Mouse (Mus musculus) layer of hippocampus, adult 11-12 months (tissue): ENCODE measurements at regions not wholly inside any gene's neighbourhood (a gene's known extent, or its start where the extent isn't known, plus 50 kb on each side); places are given as distances from the start of the nearest gene placed in this dataset.

Experiments
- DNase-seq: peaks from one replicate; pipeline ENCODE4 v3.0.0; 2022; ENCODE audit warnings: low spot score

DNA sequence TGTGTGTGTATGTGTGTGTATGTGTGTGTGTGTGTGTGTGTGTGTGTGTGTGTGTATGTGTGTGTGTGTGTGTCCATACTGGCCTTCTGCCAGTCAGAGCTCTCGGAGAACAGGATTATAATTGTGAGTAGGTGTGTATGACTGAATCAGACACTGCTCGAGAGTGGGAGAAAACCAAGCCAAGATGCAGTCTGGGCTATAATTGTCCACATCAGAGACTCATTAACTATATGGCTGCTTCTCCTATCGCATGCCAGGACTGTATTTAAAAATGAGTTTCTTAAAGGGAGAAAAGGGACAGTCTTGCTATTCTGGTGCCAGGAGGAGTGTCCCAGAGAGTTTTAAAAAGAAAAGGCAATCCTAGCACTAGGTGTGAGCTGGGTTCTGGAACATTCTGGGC, 58.7 kb upstream of the Adpgk start:
- DNase-seq, result no peak

DNA sequence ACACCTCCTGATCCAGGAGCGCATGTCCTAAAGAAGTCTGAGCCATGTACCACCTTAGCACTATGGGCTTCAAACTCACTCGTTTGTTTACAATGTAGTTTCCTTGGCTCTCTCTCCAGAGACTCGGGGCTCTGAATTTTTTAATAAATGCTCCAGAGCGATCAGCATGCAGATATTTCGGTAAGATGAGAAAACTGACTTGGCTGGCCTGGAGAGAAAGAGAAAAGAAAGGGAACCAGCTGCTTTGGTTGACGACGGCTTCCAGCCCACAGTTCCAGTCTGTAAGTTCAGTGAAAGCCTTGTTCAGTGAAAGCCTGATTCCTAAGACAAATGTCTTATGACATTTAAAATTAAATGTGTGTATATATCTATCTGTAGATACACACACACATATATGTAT, 59.4 kb upstream of the Adpgk start:
- DNase-seq, result no peak

- no peak for DNase-seq
These were observed 60.2 kb upstream of the Adpgk start for GRCm38 (mm10) chr9:59231186-59231585.

DNA sequence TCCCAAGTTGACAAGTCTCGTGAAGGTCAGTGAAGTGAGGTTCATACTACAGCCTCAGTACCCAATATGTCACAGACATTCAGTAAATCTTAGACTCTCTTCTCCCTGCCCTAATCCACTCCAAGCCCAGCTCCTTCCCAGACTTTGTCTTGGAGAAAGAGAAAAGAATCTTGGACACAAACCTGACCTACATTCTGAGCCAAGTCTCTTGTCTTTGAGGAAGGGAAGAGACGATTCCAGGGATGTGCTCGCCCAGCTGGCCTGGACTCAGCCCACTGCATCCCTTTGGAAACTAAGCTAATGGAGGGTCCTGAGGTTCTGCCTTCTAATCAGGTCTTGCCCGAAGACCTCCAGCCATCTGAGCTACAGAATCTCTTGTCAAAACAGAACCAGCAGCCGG, 61.2 kb upstream of the Adpgk start:
- no peak for DNase-seq

- DNase-seq, result no peak
These were observed 63.4 kb upstream of the Adpgk start for GRCm38 (mm10) chr9:59227948-59228347.

DNA sequence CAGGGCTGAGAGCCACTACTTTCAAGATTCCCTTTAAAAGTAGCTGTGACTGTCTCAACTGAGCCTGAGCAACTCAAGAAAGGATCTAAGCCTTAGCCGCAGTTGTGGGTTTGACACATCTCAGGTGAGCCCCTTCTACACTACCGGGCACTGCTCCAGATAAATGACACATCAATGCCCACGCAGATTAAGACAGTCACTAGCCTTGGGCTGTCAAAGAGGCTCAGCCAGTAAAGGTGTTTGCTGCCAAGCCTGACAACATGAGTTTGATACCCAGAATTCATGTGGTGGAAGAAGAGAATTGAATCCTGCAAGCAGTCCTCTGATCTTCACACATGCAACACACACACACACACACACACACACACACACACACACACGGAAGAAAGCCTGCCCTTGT, 65.0 kb upstream of the Adpgk start:
- no peak for DNase-seq

- DNase-seq, result no peak
These were observed 72.1 kb upstream of the Adpgk start for GRCm38 (mm10) chr9:59219277-59219676.

GRCm38 (mm10) chr9:59202654-59203514, 88.5 kb upstream of the Adpgk start:
- DNase-seq, result peak; percentile 18

- DNase-seq, result no peak
These were observed 91.7 kb upstream of the Adpgk start for GRCm38 (mm10) chr9:59199495-59200196.

DNA sequence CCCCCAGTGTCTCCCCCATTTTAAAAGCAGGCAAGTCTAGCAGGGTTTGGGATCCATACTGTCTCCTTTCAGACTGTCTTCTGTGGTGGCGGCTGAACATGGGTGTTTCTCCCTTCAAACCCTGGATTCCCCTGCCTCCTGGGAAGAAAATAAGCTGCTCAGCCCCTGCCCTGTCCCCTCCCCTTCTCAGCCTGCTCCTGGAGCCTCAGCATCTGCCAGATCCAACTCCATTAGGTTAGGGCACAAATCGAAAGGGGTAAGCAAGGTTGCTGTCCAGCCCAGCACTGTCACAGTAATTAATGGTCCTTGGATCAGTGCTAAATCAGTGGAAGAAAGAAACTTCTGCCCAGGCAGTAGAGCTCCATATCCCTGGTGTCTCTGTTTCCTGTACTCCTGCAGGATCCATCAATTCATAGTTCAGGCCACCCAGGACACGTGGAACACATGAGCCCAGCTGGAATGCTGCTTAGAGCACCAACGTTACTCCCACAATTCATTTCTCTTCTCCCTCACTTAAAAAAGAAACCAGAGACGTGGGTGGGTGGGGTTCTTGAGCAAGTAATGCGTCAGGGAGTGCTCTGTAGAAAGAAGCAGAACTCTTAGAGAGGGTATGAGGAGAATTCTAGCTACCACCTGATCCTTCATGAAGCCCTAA, 93.0 kb upstream of the Adpgk start:
- no peak for DNase-seq

- DNase-seq, result peak; percentile 67
These were observed 93.9 kb upstream of the Adpgk start for GRCm38 (mm10) chr9:59197506-59197905.

- DNase-seq, result no peak
These were observed 97.4 kb upstream of the Adpgk start for GRCm38 (mm10) chr9:59193971-59194370.

DNA sequence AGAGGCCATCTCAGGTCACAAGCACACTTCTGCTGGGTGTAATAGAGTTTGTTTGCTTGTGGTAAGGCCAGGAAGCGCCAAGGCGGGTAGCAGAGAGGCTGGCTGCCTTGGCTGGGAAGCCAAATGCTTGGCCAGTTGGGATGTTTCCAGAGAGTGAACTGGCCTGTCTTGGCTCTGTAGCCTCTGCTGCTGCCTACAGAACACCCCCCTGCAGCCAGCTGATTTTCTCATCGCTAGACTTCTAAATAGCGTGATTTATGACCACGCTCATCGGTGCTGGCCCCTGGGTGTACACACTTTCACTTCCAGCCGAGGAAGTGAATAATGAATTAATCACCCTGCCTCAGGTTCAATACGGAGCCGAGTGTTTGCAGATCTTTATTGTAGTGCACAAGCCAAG, 102.2 kb upstream of the Adpgk start:
- DNase-seq, result peak; percentile 33

DNA sequence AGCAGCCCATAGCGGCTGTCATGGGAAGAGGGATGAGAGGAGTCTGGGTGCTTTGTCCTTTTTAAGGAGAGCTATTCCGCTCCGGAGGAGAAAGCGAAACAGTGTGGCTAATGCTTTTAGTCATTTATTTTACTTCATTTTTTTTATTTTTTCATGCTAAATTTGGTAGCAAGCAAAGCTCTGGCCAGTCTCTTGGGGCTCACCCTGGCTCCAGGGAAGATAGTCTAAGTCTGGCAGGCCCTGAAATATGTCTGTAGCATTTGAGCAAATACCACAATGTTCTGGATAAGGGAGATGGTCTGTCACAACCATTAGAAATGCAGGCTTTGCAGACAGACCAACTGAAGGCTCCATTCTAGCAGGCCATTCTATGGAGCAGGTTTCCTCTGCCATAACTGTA, 102.9 kb upstream of the Adpgk start:
- DNase-seq, result no peak

GRCm38 (mm10) chr9:59186326-59186725, 105.0 kb upstream of the Adpgk start:
- DNase-seq, result no peak

DNA sequence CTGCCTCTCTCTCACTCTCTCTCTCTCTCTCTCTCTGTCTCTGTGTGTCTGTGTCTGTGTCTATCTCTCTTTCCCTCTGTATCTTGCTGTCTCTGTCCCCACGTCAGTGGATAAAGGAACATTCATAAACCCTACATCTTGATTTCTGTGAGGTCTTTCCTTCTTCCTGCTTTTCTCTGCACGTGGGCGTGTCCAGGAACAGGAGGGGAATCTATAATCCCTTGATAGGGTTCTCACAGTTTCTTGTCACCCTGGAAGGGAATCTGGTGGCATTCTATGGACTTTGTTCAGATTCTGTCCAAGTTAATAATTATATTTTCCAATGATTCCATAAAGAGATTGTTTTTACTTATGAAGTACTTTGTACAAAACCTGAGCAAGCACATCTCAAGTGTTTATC, 107.3 kb upstream of the Adpgk start:
- DNase-seq, result no peak

DNA sequence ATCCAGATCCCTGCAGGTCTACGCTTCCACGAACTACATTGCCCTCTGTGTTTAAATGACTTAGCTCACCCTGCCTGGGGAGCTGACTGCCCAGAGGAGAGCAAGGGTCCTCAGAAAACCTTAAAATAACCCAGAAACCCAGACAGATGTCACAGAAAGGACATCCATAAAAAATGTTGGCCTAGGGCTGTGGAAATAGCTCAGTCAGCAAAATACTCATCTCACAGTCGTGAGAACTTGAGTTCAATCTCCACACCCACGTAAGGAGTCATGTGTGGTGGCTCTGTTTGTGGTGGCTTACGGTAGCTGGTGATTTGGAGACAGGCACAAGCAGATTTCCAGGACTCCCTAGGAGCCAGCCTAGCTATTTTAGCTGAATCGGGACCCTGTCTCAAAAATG, 108.5 kb upstream of the Adpgk start:
- no peak for DNase-seq

DNA sequence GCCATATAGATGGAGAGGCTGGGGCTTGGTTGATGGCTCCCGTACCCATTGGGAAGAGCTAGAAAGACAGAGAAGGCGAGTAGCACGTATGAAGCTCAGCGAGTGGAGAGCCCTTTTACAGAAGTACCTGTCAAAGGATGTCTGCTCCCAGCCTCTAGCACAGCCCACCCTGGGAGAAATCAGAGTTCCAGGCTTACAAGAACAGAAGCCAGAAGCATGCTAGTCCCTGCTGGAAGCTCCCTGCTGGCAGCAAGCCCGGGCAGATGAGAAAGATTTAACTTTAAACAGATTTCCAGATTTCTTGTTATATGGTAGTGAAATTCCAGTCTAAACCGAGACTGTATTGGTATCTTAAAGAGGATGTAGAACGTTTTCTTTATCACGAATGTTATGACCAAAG, 108.9 kb upstream of the Adpgk start:
- peak; percentile 62 for DNase-seq

DNA sequence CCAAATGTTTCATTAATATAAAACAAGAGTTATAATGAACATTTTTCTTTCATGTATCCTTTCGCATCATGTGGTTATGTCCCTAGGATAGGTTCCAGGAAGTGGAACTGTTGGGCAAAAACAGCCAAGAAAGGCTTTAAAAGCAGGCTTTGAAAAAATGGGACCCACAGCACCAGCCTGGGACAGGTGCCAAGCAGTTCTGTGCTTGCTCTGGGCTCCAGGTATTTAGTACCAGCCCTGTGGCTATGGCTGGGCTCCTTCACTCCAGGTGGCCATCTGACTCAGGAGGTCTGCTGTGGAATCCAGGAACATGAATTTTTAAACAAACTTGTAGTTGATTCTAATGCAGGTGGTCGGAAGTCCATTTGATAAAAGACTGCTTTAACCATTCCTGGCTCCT, 119.8 kb upstream of the Adpgk start:
- DNase-seq, result peak; percentile 22

GRCm38 (mm10) chr9:59163390-59163976, 127.2 kb upstream of the Neo1 start:
- DNase-seq, result no peak

DNA sequence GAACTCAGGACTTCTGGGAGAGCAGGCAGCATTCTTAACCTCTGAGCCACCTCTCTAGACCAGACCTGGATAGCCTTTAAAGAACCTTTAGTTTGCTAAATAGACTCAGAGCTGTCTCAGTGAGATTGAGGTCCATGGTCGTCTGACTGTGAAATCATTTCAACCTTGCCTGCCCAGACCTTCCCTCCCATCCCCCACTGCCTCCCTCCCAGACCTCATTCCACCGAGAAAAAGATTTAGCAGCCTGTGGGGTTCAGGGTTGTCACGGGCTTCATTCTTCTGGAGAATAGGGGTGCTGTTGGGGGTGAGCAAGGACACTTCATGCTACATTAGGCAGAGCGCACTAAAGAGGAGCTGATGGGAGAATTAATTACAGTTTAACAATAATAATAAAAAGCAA, 126.7 kb upstream of the Neo1 start:
- DNase-seq, result no peak

DNA sequence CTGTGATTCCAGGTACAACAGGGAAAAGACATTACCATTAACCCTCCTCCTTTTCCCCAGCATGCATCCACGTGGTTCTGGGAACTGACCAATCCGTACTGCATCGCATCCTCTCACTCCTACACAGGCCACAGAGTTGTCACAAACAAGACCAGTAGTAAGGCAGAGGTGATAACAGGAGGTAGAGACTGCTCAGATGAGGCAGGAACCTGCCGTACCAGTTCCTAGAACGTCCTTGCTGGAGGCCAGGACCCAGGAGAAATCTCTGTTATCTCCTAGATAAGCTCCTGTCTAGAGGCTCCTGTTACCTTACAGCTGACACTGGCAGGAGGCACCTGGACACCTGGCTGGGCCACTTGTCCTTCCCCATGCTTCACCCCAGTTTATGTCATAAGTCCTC, 121.4 kb upstream of the Neo1 start:
- no peak for DNase-seq

GRCm38 (mm10) chr9:59153945-59154344, 117.7 kb upstream of the Neo1 start:
- no peak for DNase-seq
